Mouse (Mus musculus) kidney, embryonic 15.5 days (tissue): ENCODE results near the gene Abcc12. TPM values are rescaled to one million over a fixed set of nuclear protein-coding genes. Genes with fewer than 3 reads are reported as not detected.

Experiments
- ATAC-seq: fragments of 200-750 bp; cut with Nextera tagmentation; replicated peaks from 2 replicates; pipeline ENCODE4 v1.8.0; 2017; ENCODE audit warnings: moderate TSS enrichment; ENCODE audit not compliant: low FRiP score
- H3K27ac ChIP-seq: fragments of 300-500 bp; sonication (generic); 2 replicates; pipeline ENCODE4 v1.5.1; 2015; ENCODE audit warnings: mild to moderate bottlenecking, inconsistent platforms
- H3K27me3 ChIP-seq: fragments of 300-500 bp; sonication (generic); 2 replicates; pipeline ENCODE4 v1.6.1; 2015; ENCODE audit warnings: inconsistent platforms
- H3K36me3 ChIP-seq: fragments of 300-500 bp; sonication (generic); 2 replicates; pipeline ENCODE4 v1.6.1; 2015; ENCODE audit warnings: inconsistent platforms
- H3K4me1 ChIP-seq: fragments of 300-500 bp; sonication (generic); 2 replicates; pipeline ENCODE4 v1.6.1; 2015; ENCODE audit warnings: inconsistent platforms
- H3K4me2 ChIP-seq: fragments of 300-500 bp; sonication (generic); 2 replicates; pipeline ENCODE4 v1.6.1; 2015; ENCODE audit warnings: moderate library complexity, mild to moderate bottlenecking, inconsistent platforms
- H3K4me3 ChIP-seq: fragments of 300-500 bp; sonication (generic); replicated peaks from 2 replicates; pipeline ENCODE4 v1.5.1; 2015; ENCODE audit warnings: mild to moderate bottlenecking, inconsistent platforms
- H3K9ac ChIP-seq: fragments of 300-500 bp; sonication (generic); 2 replicates; pipeline ENCODE4 v1.6.1; 2015; ENCODE audit warnings: mild to moderate bottlenecking, inconsistent platforms
- H3K9me3 ChIP-seq: fragments of 300-500 bp; sonication (generic); replicated peaks from 2 replicates; pipeline ENCODE4 v1.6.1; 2016; ENCODE audit warnings: inconsistent platforms
- WGBS: fragments of 180-500 bp; shearing (Covaris S2); methylation state at CpG from one replicate; pipeline ENCODE4 v1.1.7; 2015; ENCODE audit warnings: mixed read lengths; 5-methylcytosine and 5-hydroxymethylcytosine counted together
- polyA plus RNA-seq: library from polyadenylated mRNA; unstranded; fragments of >200 nt; fragmentation: Nextera tagmentation; extraction: Ambion mirVana; gene quantifications from 2 replicates; pipeline ENCODE4 v1.2.1, GENCODE M21; 2015

The Abcc12 gene
- polyA plus RNA-seq, 1 experiment from 2014 or later, result 0.14 TPM

DNA sequence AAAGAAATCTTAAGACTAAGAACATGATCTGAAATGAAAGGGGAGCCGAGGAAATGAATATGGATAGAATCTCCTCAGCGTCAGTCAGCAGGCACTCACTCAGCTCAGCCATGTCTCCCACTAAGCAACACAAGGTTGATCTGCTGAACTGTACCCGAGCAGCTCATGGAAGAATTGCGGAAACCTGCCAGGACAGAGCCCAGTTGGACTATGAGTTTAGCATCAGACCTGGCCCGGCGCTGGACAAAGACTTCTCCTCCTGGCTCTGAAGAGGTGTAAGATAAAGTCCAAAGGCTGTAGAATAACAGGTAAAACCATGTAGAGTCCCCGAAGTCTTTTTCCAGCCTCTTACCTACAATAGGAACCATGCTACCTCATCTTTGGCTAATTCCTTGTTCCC, 17.2 kb upstream of the Abcc12 start:
- Histone ChIP-seq H3K9ac (no peak overlapping the region), H3K27ac (no peak overlapping the region), H3K4me1 (no peaks in the 10 kb centered on the region), H3K36me3 (no peaks in the 10 kb centered on the region), H3K4me3 (no peak overlapping the region), H3K27me3 (no peaks in the 10 kb centered on the region), H3K9me3 (no peaks in the 10 kb centered on the region), H3K4me2 (no peak overlapping the region)
- no peak for ATAC-seq
- 89% methylated on average over 7 of the region's 7 CpGs for WGBS

DNA sequence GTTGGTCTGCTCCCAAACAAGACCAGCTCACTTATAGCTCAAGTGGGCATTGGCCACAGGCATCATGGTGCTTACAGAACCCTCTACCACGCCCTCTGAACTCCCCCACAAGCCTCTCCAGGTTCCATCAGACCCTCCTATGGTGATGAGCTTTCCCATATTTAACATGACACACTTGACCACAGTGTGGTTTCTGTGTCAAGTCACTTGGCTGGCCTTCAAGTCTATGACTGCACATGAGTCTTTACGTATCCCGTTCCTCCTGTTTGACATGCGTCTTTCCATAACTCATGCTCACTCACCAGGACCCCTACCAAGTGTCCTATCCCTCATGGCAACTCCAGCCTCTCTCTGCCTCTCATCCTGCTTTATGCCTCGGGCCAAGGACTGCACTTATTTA, 15.2 kb upstream of the Abcc12 start:
- no peaks in the 10 kb centered on the region for H3K36me3 ChIP-seq
- H3K27me3 ChIP-seq, result no peaks in the 10 kb centered on the region
- ATAC-seq, result no peak
- H3K4me3 ChIP-seq, result no peak overlapping the region
- no peak overlapping the region for H3K27ac ChIP-seq
- no peaks in the 10 kb centered on the region for H3K9me3 ChIP-seq
- no peaks in the 10 kb centered on the region for H3K4me1 ChIP-seq
- no peak overlapping the region for H3K9ac ChIP-seq
- H3K4me2 ChIP-seq, result no peak overlapping the region
- 81% methylated on average over 5 of the region's 5 CpGs for WGBS

DNA sequence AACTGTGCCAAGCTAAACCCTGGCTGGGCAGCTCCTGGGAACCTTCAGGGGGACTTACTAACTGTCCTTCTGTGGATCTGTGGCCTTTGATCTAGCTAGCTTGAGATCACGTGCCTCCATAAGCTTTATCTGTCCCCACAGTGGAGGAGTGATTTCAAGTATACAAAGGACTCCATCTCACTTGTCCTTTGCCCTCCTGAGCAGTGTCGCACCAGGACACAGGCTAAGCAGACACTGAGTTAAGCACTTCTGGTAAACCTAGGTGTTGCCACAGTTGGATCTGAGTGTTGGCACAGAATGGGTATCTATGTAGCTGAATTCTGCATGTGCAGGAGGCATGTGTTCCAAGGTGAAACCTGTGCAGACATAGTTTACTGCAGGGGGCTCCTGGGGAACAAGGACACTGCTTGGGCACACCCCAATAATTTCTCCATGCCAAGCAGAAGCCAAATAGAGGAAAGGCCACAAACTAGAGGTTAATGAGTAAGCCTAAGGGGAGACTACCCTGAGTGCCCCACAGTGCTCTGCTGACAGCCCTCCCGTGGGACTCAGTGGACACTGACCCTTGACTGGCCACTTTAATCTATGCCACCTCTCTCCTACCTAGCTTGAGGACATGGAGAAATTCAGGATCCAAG, 13.8 kb upstream of the Abcc12 start:
- H3K4me3 ChIP-seq, result no peak overlapping the region
- 60% methylated on average over 3 of the region's 3 CpGs for WGBS
- no peaks in the 10 kb centered on the region for H3K27me3 ChIP-seq
- no peak overlapping the region for H3K9ac ChIP-seq
- no peak overlapping the region for H3K4me2 ChIP-seq
- no peak overlapping the region for H3K27ac ChIP-seq
- no peaks in the 10 kb centered on the region for H3K9me3 ChIP-seq
- no peaks in the 10 kb centered on the region for H3K36me3 ChIP-seq
- no peaks in the 10 kb centered on the region for H3K4me1 ChIP-seq
- no peak for ATAC-seq

DNA sequence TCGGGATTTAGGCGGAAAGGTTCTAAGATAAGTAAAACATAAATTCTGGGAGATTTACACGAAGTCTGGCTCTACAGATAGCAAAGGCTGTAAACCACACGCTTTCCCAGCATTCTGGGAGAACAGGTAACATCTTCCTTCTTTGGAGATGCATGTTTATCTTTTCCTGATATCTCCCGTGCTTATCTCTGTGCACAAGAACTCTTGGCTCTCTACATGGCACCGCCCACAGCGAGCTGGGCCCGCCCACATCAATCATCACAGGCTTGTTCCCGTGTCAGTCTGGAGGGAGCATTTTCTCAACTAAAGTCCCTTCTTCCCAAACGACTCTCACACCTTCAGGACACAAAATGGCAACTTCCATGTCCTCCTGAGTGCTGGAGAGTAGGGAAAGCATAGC, 12.6 kb upstream of the Abcc12 start:
- no peak for ATAC-seq
- H3K9ac ChIP-seq, result no peak overlapping the region
- H3K27me3 ChIP-seq, result no peaks in the 10 kb centered on the region
- H3K9me3 ChIP-seq, result no peaks in the 10 kb centered on the region
- no peak overlapping the region for H3K27ac ChIP-seq
- 57% methylated on average over 10 of the region's 10 CpGs for WGBS
- no peaks in the 10 kb centered on the region for H3K4me1 ChIP-seq
- H3K36me3 ChIP-seq, result no peaks in the 10 kb centered on the region
- no peak overlapping the region for H3K4me3 ChIP-seq
- H3K4me2 ChIP-seq, result no peak overlapping the region

DNA sequence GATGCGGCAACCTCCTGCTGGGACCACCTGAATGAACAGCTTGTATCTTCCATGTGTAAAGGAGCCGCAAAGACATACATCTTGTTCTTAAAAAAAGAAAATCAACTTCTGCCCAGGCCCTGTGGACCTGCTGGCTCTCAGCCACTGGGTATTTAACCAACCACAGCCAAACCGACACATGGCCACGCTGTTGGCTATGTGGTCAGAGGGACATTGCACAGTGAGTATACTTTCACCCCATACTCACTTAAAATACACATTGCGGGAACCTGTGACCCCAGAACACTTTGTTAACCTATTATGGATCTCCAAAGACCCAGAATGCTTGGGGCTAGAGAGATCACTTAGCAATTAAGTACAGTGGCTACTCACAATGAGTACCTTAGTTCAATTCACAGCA, 7.9 kb upstream of the Abcc12 start:
- H3K4me2 ChIP-seq, result no peak overlapping the region
- H3K36me3 ChIP-seq, result no peaks in the 10 kb centered on the region
- WGBS, result 88% methylated on average over 5 of the region's 5 CpGs
- H3K9ac ChIP-seq, result no peak overlapping the region
- no peaks in the 10 kb centered on the region for H3K4me1 ChIP-seq
- H3K9me3 ChIP-seq, result no peaks in the 10 kb centered on the region
- H3K27me3 ChIP-seq, result no peaks in the 10 kb centered on the region
- no peak for ATAC-seq
- H3K4me3 ChIP-seq, result no peak overlapping the region
- no peak overlapping the region for H3K27ac ChIP-seq

DNA sequence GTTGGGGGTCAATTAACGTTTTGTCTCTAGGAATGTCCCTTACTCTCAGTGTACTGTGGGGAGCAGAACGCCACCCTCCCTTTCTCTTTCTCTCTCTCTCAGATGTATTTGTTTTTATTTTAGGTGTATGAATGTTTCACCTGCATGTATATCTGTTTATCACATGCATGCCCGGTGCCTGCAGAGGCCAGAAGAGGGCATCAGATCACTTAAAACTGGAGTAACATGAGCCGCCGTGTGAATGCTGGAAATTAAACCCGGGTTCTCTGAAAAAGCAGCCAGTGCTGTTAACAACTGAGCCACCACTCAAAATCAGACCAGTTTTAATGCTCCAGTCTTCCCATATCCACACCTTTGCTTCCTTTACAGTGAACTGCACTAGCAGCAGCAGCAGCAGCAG, 6.2 kb upstream of the Abcc12 start:
- Histone ChIP-seq H3K27me3 (no peaks in the 10 kb centered on the region), H3K9me3 (no peaks in the 10 kb centered on the region), H3K4me3 (no peak overlapping the region), H3K9ac (no peak overlapping the region), H3K4me1 (no peaks in the 10 kb centered on the region), H3K36me3 (no peaks in the 10 kb centered on the region), H3K4me2 (no peak overlapping the region), H3K27ac (no peak overlapping the region)
- WGBS, result 39% methylated on average over 6 of the region's 6 CpGs
- ATAC-seq, result no peak

DNA sequence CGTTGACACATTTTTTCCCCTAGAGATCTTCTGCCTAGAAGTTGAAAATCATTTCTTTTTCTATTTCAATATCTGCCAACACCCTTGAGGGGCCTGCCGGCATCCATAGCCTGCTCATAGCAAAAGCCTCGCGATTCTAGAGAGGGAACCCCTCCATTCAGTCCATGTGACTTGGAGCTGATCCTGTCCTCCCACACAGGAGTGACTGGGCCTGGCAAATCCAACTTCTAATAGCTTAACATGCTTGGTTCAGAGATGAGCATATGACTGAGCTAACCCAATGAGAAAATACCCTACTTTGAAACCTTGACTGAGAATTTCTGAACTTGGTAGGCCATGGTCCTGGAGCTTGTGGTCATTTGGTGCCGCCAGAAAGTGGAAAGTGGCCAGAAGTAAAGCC, 5.6 kb upstream of the Abcc12 start:
- no peaks in the 10 kb centered on the region for H3K27me3 ChIP-seq

DNA sequence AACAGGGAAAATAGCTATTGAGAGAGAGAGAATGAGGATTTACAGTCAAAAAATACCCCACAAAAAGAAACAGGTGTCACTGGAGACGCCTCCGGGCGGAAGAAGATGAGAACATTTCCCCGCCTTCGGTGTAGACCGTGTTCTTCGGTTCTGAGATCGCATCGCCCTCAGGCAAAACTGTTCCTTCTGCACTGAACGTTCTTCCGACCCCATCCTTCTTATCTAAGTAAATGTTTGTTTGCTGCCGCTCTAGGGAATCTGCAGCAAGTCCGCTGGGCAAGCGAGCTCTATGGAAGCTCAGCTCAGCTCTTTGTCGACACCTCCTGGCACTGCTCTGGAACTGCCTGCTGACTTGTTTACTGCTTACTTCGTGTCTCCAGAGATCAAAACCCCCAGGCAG, 5.0 kb upstream of the Abcc12 start:
- Histone ChIP-seq H3K27me3 (no peaks in the 10 kb centered on the region), H3K4me1 (no peaks in the 10 kb centered on the region), H3K4me3 (peak overlapping the region; percentile 48), H3K9me3 (no peaks in the 10 kb centered on the region), H3K27ac (no peak overlapping the region), H3K4me2 (peak overlapping the region; percentile 73), H3K36me3 (no peaks in the 10 kb centered on the region), H3K9ac (no peak overlapping the region)
- ATAC-seq, result peak; percentile 67
- WGBS, result under 1% methylated on average over 16 of the region's 16 CpGs

More for the DNA sequence above, 5.6 kb upstream of the Abcc12 start:
- no peak overlapping the region for H3K4me3 ChIP-seq
- ATAC-seq, result no peak
- WGBS, result 43% methylated on average over 5 of the region's 5 CpGs
- H3K9ac ChIP-seq, result no peak overlapping the region
- H3K27ac ChIP-seq, result no peak overlapping the region
- no peaks in the 10 kb centered on the region for H3K36me3 ChIP-seq
- H3K9me3 ChIP-seq, result no peaks in the 10 kb centered on the region
- no peak overlapping the region for H3K4me2 ChIP-seq
- H3K4me1 ChIP-seq, result no peaks in the 10 kb centered on the region

DNA sequence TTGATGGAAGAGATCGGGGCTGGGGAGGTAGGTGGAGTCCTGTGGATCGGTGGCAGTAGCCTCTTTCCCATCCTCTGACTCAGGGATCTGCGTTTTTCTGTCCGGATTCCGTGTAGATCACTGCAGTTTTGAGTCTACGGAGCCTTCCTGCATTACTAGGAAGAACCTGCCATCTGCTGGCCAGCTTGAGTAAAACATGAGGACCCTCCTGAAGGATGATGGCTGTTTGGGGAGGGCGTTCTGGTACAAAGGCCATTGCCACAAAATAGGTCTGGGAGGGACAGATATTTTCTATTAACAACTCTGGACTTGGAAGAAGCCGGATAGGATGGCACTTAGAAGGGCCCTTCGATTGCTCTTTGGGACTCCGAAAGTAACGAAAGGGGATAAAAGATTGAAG, 4.6 kb upstream of the Abcc12 start:
- H3K9me3 ChIP-seq, result no peaks in the 10 kb centered on the region
- H3K27me3 ChIP-seq, result no peaks in the 10 kb centered on the region
- no peak overlapping the region for H3K27ac ChIP-seq
- H3K4me3 ChIP-seq, result peak overlapping the region; percentile 48
- no peak overlapping the region for H3K9ac ChIP-seq
- H3K36me3 ChIP-seq, result no peaks in the 10 kb centered on the region
- WGBS, result 5% methylated on average over 11 of the region's 11 CpGs
- H3K4me2 ChIP-seq, result peak overlapping the region; percentile 73
- peak; percentile 57 for ATAC-seq
- no peaks in the 10 kb centered on the region for H3K4me1 ChIP-seq

DNA sequence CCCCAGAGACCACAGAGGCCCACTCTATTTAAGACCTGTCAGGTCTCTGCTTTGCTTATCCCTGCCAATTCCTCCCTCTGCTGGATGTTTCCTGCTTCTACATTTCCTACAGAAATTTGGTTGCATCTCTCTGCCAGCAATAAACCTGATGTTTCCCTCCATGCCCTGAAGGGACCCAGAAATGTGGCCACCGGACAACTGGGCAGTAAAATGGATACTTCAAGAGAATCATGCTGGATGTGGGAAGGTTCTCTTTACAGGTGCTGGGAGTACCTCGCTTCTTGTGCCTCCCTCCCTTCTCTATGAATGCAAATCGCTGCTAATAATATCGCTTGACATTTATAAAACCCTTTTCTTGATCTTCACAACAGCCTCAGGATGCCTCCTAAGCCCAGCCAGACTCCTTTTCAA, 1.4 kb upstream of the Abcc12 start:
- no peak overlapping the region for H3K4me2 ChIP-seq
- H3K36me3 ChIP-seq, result no peaks in the 10 kb centered on the region
- no peaks in the 10 kb centered on the region for H3K9me3 ChIP-seq
- no peak overlapping the region for H3K4me3 ChIP-seq
- H3K27me3 ChIP-seq, result no peaks in the 10 kb centered on the region
- H3K27ac ChIP-seq, result no peak overlapping the region
- no peak overlapping the region for H3K9ac ChIP-seq
- ATAC-seq, result no peak
- 74% methylated on average over 4 of the region's 4 CpGs for WGBS
- peaks cover 11% of the 10 kb centered on the region for H3K4me1 ChIP-seq

DNA sequence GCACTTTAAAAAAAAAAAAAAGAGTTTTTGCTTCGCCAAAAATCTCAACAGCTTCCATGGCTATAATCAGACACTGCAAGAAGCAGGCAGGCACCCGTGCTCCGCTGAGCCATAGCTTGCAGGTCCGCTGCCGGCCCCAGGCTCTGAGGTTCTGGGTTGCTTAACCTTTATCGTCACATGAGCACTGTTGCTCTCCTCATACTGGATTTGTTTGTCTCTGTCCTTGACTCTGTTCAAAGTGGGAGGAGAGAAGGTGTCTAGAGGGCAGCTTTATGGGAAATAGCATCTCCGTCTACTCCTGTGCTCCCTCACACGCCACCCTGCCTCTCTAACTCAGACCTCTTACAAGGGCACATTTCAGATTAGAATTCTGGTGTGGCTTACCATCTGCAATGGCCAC, 1.8 kb downstream of the Abcc12 start:
- no peak overlapping the region for H3K4me3 ChIP-seq
- H3K4me1 ChIP-seq, result peaks cover 15% of the 10 kb centered on the region
- 46% methylated on average over 8 of the region's 8 CpGs for WGBS
- H3K4me2 ChIP-seq, result no peak overlapping the region
- no peaks in the 10 kb centered on the region for H3K9me3 ChIP-seq
- H3K36me3 ChIP-seq, result no peaks in the 10 kb centered on the region
- H3K27me3 ChIP-seq, result no peaks in the 10 kb centered on the region
- H3K9ac ChIP-seq, result no peak overlapping the region
- no peak for ATAC-seq
- H3K27ac ChIP-seq, result no peak overlapping the region

DNA sequence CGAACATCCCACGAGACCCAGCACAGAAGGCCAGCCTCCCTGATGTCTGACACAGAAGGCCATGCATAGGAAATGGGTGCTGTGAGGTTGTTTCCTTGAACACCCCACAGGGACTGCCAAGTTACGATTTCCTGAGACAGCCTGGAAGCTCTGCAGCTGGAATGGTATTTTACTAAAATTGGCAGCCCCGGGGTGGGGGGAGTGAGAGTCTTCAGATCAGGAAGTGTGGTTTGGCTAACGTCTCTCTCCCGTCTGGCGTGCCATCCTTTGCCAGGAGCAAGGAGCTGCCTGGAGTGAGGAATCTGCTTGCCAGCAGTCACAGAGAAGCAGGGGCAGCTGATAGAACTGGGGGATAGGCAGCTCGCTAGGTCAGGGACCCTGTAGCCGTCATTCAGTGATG, 2.4 kb downstream of the Abcc12 start:
- Histone ChIP-seq H3K4me2 (no peak overlapping the region), H3K27ac (no peak overlapping the region), H3K4me3 (no peak overlapping the region), H3K27me3 (no peaks in the 10 kb centered on the region), H3K9ac (no peak overlapping the region), H3K4me1 (peaks cover 15% of the 10 kb centered on the region), H3K36me3 (no peaks in the 10 kb centered on the region), H3K9me3 (no peaks in the 10 kb centered on the region)
- no peak for ATAC-seq
- 36% methylated on average over 9 of the region's 9 CpGs for WGBS

DNA sequence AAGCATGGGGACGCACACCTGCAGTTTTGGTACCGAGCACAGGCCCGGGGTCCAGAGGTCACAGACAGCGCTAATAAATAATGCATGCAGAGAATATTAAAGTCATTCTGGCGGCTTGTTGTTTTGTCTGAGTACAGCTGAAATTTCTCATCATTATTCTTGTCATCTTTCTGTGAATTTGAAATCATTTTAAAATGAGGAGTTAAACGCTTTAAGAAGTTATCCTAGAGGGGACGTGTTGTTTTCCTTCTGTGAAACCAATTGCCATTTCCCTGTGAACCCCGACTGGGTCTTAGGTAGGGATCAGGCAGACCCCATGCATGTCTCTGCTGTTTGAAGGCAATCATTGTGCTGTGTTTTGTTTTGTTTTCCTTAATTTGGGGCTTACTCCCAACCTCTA, 2.9 kb downstream of the Abcc12 start:
- H3K27ac ChIP-seq, result no peak overlapping the region
- no peaks in the 10 kb centered on the region for H3K9me3 ChIP-seq
- no peak overlapping the region for H3K4me3 ChIP-seq
- no peaks in the 10 kb centered on the region for H3K27me3 ChIP-seq
- no peak for ATAC-seq
- 73% methylated on average over 8 of the region's 8 CpGs for WGBS
- H3K4me2 ChIP-seq, result no peak overlapping the region
- no peak overlapping the region for H3K9ac ChIP-seq
- H3K36me3 ChIP-seq, result no peaks in the 10 kb centered on the region
- peaks cover 15% of the 10 kb centered on the region for H3K4me1 ChIP-seq
